9 mouse cellular contexts compared by ENCODE assay signal in genomic region chr4:46554295-46555069, GRCm38 (mm10). TPM values are rescaled to one million over a fixed set of nuclear protein-coding genes. Genes with fewer than 3 reads are reported as not detected.
A peak's percentile ranks its signal among the peaks of the same experiment; 100 is the strongest.
DNase-seq lines count a peak whose midpoint lies in the region; ATAC-seq and TF ChIP-seq lines count a peak whose summit lies in the region.
"Had no signal": no experiment of that assay in that cellular context is flagged by ENCODE, and none has a peak within 500 bp of the region (broad histone marks: within the 10 kb centered on the region; RNA-seq: fewer than 3 reads in every experiment).

No protein-coding gene starts in this region.

- peak overlapping the region; percentile 29 for H3K27ac ChIP-seq in ES-E14 (ENCODE audit: insufficient read depth, low read depth, low read length, poor library complexity, severe bottlenecking)
- H3K27ac ChIP-seq in liver, embryonic 11.5 days (ENCODE audit: low read depth, low read length), result peak overlapping the region; percentile 45; the same call in 1 of the 2 replicates

- ATAC-seq in cerebellum, adult (ENCODE audit: insufficient number of reproducible peaks, low FRiP score, low TSS enrichment), result peak; percentile 41
- 0 out of 2 replicates have a peak, but pooled peaks have one; percentile 25 for ATAC-seq in liver, embryonic 11.5 days (replicated peaks; ENCODE audit: low FRiP score)
- ATAC-seq: forebrain, postnatal 0 days had no signal

- H3K4me3 ChIP-seq in ES-E14 (ENCODE audit: insufficient read depth in 1 of 2, low read depth in 1 of 2, low read length in 2 of 2, poor library complexity in 1 of 2, severe bottlenecking in 1 of 2), result no peak overlapping the region
- H3K4me3 ChIP-seq in liver, embryonic 11.5 days (ENCODE audit: low read depth, low read length), result no peak overlapping the region

- 68% methylated on average over 10 of the region's 10 CpGs for whole genome bisulfite sequencing in liver, embryonic 11.5 days

- no peaks in the 10 kb centered on the region for H3K27me3 ChIP-seq in liver, embryonic 11.5 days (replicated peaks; ENCODE audit: control insufficient read depth, insufficient read depth, low read length)

- no peak for DNase-seq in cerebellum, adult 8-10 months
- DNase-seq in ES-E14 (ENCODE audit: low read depth, low spot score), result no peak
- DNase-seq in liver, embryonic 11.5 days (ENCODE audit: low spot score), result no peak
- DNase-seq in monocyte, adult 2 months (ENCODE audit: low read depth in 1 of 2, low spot score in 2 of 2), result peak; percentile 54 to 68
- no peak for DNase-seq in ovary, adult 18-20 months (ENCODE audit: low spot score)
- no peak for DNase-seq in urinary bladder, adult 2 months (ENCODE audit: low spot score)
- DNase-seq in thymus, postnatal 25 days, result no peak
- DNase-seq: forebrain, postnatal 0 days had no signal

- H3K4me2 ChIP-seq in liver, embryonic 11.5 days, result no peak overlapping the region

- no peak overlapping the region; the same call in 1 of the 2 replicates for H3K9ac ChIP-seq in ES-E14 (ENCODE audit: insufficient read depth, low read depth, low read length, poor library complexity, severe bottlenecking)
- H3K9ac ChIP-seq in liver, embryonic 11.5 days (ENCODE audit: low read depth, low read length), result no peak overlapping the region
- H3K9ac ChIP-seq: forebrain, postnatal 0 days had no signal

- H3K36me3 ChIP-seq in ES-E14 (ENCODE audit: control insufficient read depth, insufficient read depth, low read length, poor library complexity, severe bottlenecking), result no peaks in the 10 kb centered on the region
- H3K36me3 ChIP-seq in liver, embryonic 11.5 days (ENCODE audit: control insufficient read depth, insufficient read depth, low read length), result no peaks in the 10 kb centered on the region

- H3K9me3 ChIP-seq in ES-E14 (ENCODE audit: control insufficient read depth, insufficient read depth, low read depth, low read length), result no peaks in the 10 kb centered on the region
- H3K9me3 ChIP-seq in liver, embryonic 11.5 days (ENCODE audit: control insufficient read depth, low read length), result no peaks in the 10 kb centered on the region

- peaks cover 0 to 10% of the 10 kb centered on the region in 2 experiments; a peak in 2 of 4 replicates for H3K4me1 ChIP-seq in ES-E14 (ENCODE audit: control insufficient read depth in 2 of 2, insufficient read depth in 2 of 2, low read length in 2 of 2, poor library complexity in 1 of 2)
- H3K4me1 ChIP-seq in liver, embryonic 11.5 days (replicated peaks; ENCODE audit: control insufficient read depth, insufficient read depth, low read length), result no peaks in the 10 kb centered on the region; the same call in none of the 2 replicates

- in situ Hi-C loops in ES-E14 (cut with MboI; ENCODE audit: low sequenced_read_pairs in 2 of 2, unreplicated experiment in 2 of 2), result no loop called here

TF ChIP-seq in ES-E14, 5 proteins besides CTCF, POLR2A, EP300 and RAD21:
- TF ChIP-seq HCFC1 (IDR thresholded peaks at IDR 0.05; ENCODE audit: borderline replicate concordance, insufficient read depth, low read length), result no peak
- TF ChIP-seq ZNF384 (IDR thresholded peaks at IDR 0.05; ENCODE audit: low read depth, low read length), result no peak
- TF ChIP-seq ZC3H11A (IDR thresholded peaks at IDR 0.05; ENCODE audit: borderline replicate concordance, low read depth, low read length), result no peak
- no peak for TF ChIP-seq MAFK (IDR thresholded peaks at IDR 0.05; ENCODE audit: insufficient read depth, low read depth, low read length)
- TF ChIP-seq CHD2 (IDR thresholded peaks at IDR 0.05; ENCODE audit: low read depth, low read length), result no peak

RNA-seq across cellular contexts. Expression of gene Trim14, which starts 18.5 kb away (rescaled TPM):
- 0.58 and 1.2 TPM in 2 replicates for total RNA-seq in ES-E14 (2012; rRNA removed)
- polyA plus RNA-seq in liver, embryonic 11.5 days (2014; fragmentation: Nextera tagmentation; extraction: Ambion mirVana), result 13.9 and 15.6 TPM in 2 replicates
- 5.0 and 5.7 TPM in 2 replicates for polyA plus RNA-seq in urinary bladder, adult 2 months (2012; rRNA removed)

RNA-seq across cellular contexts. Expression of gene Coro2a, which starts 47.5 kb away (rescaled TPM):
- 1.6 and 2.5 TPM in 2 replicates for total RNA-seq in ES-E14 (2012; rRNA removed)
- 4.8 and 5.7 TPM in 2 replicates for polyA plus RNA-seq in liver, embryonic 11.5 days (2014; fragmentation: Nextera tagmentation; extraction: Ambion mirVana)
- polyA plus RNA-seq in urinary bladder, adult 2 months (2012; rRNA removed), result 6.4 and 7.0 TPM in 2 replicates

Comparison
In these comparisons a context has a peak if more than half of its experiments do, and no peak if none do; other contexts are left out.
1. DNase-seq: peak in monocyte, adult 2 months (2 of 2); none in cerebellum, adult 8-10 months (single experiment), ES-E14 (single experiment), liver, embryonic 11.5 days (single experiment), ovary, adult 18-20 months (single experiment), urinary bladder, adult 2 months (single experiment) and thymus, postnatal 25 days (single experiment).